Mouse (Mus musculus) intestine, postnatal 0 days (tissue): ENCODE results near the gene Bcas3. TPM values are rescaled to one million over a fixed set of nuclear protein-coding genes. Genes with fewer than 3 reads are reported as not detected.

Source experiments
- ATAC-seq: fragments of 200-750 bp; cut with Nextera tagmentation; 2 replicates; pipeline ENCODE4 v1.8.0; 2017; ENCODE audit warnings: mild to moderate bottlenecking, moderate TSS enrichment, moderate library complexity
- H3K27ac ChIP-seq: fragments of 300-500 bp; sonication (generic); 2 replicates; pipeline ENCODE4 v1.5.1; 2014; ENCODE audit warnings: mild to moderate bottlenecking, low read depth, low read length, moderate library complexity
- H3K27me3 ChIP-seq: fragments of 300-500 bp; sonication (generic); replicated peaks from 2 replicates; pipeline ENCODE4 v1.6.1; 2014; ENCODE audit warnings: low read length, mixed read lengths; ENCODE audit not compliant: control insufficient read depth, insufficient read depth
- H3K36me3 ChIP-seq: fragments of 300-500 bp; sonication (generic); 2 replicates; pipeline ENCODE4 v1.6.1; 2014; ENCODE audit warnings: mild to moderate bottlenecking, moderate library complexity; ENCODE audit not compliant: control insufficient read depth, insufficient read depth
- H3K4me1 ChIP-seq: fragments of 300-500 bp; sonication (generic); replicated peaks from 2 replicates; pipeline ENCODE4 v1.6.1; 2014; ENCODE audit warnings: antibody characterized with exemption, low read length, mixed read lengths; ENCODE audit not compliant: control insufficient read depth, insufficient read depth
- H3K4me2 ChIP-seq: fragments of 300-500 bp; sonication (generic); replicated peaks from 2 replicates; pipeline ENCODE4 v1.6.1; 2014; ENCODE audit warnings: low read depth, mild to moderate bottlenecking, moderate library complexity
- H3K4me3 ChIP-seq: fragments of 300-500 bp; sonication (generic); 2 replicates; pipeline ENCODE4 v1.5.1; 2014; ENCODE audit warnings: low read depth, low read length
- H3K9ac ChIP-seq: fragments of 300-500 bp; sonication (generic); 2 replicates; pipeline ENCODE4 v1.6.1; 2014; ENCODE audit warnings: mild to moderate bottlenecking, low read depth, low read length
- H3K9me3 ChIP-seq: fragments of 300-500 bp; sonication (generic); 2 replicates; pipeline ENCODE4 v1.6.1; 2016; ENCODE audit warnings: mixed run types; ENCODE audit not compliant: control insufficient read depth
- CTCF ChIP-seq: sonication (generic); IDR thresholded peaks from 2 replicates; pipeline ENCODE4 v1.5.1; 2016; ENCODE audit warnings: low read depth, mild to moderate bottlenecking, control low read depth, antibody characterized with exemption, moderate library complexity
- WGBS: fragments of 180-500 bp; shearing (Covaris S2); extraction: QIAGEN DNeasy Blood & Tissue Kit; methylation state at CpG from one replicate; pipeline ENCODE4 v1.1.7; 2014; 5-methylcytosine and 5-hydroxymethylcytosine counted together
- polyA plus RNA-seq: library from polyadenylated mRNA; unstranded; fragments of >200 nt; fragmentation: Nextera tagmentation; extraction: Ambion mirVana; gene quantifications from 2 replicates; pipeline ENCODE4 v1.2.1, GENCODE M21; 2015

The Bcas3 gene
- polyA plus RNA-seq, 1 experiment from 2014 or later, result 17.2 TPM

DNA sequence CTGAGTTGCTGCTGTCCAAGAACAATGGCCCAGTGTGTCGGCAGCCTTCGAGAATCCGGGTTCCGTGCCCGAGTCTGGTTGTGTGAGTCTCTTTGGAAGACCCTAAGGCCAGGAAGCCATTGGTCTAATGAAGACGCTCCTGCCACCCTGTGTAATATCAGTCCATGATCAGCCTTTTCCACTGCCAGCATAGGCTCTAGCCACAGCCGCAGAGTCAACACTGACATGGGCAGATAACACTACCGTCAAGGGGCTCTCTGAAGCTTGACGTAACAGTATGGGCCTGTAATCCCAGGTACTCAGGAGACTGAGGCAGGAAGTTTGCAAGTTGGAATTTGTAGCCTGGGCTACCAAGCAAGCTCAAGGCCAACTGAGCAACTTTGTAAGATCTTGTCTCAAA, 405.9 kb downstream of the Bcas3 start:
- no peak for TF ChIP-seq CTCF

DNA sequence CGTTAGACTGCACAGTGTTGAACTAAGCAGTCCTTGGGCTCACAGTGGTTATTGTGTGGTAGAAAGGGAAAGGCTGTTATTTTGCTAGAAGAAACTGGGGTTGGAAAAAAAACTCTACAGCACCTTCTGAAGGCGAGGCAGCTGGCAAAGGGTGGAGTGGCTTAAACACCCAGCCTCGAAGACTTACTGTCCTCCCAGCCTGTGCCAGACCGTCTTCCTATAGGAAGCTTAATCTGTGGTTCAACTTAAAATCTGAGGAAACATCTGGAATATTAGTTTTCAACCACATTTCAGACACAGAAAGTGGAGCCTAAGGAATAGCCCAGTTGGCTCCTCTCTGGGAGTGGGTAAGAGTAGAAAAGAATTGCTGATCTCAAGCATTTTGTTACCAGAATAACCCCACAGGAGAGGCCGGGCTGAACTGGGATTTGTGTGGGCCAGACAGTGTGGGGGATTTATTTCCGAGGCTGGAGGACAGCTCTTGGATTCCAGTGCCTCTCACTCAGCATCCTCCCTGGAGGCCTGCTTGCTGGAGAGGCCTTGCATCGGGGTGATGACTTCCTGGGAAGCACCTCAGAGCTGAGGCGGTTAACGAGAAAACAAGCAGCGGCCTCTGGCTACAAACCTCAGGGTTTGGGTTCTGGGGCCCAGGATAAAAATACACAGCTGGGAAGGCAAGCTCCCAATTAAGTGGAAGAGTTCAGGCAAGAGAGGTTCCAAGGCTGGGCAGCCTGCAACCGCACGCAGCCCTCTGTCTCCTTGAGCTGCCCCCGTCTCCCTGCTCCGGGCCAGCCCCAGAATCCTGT, 406.9 kb downstream of the Bcas3 start:
- Histone ChIP-seq H3K4me3 (no peak overlapping the region), H3K27ac (no peak overlapping the region), H3K4me1 (no peaks in the 10 kb centered on the region), H3K4me2 (no peak overlapping the region), H3K9ac (no peak overlapping the region), H3K36me3 (no peaks in the 10 kb centered on the region), H3K27me3 (0 out of 2 replicates have a peak, but pooled peaks cover 4% of the 10 kb centered on the region), H3K9me3 (no peaks in the 10 kb centered on the region)
- no peak for ATAC-seq
- WGBS, result 72% methylated on average over 14 of the region's 14 CpGs
- no peak for TF ChIP-seq CTCF

More for the DNA sequence above, 405.9 kb downstream of the Bcas3 start:
- H3K36me3 ChIP-seq, result no peaks in the 10 kb centered on the region
- H3K4me2 ChIP-seq, result no peak overlapping the region
- 0 out of 2 replicates have a peak, but pooled peaks cover 4% of the 10 kb centered on the region for H3K27me3 ChIP-seq
- 86% methylated on average over 9 of the region's 9 CpGs for WGBS
- no peaks in the 10 kb centered on the region for H3K9me3 ChIP-seq
- H3K4me3 ChIP-seq, result no peak overlapping the region
- ATAC-seq, result no peak
- no peaks in the 10 kb centered on the region for H3K4me1 ChIP-seq
- H3K9ac ChIP-seq, result no peak overlapping the region
- H3K27ac ChIP-seq, result no peak overlapping the region

DNA sequence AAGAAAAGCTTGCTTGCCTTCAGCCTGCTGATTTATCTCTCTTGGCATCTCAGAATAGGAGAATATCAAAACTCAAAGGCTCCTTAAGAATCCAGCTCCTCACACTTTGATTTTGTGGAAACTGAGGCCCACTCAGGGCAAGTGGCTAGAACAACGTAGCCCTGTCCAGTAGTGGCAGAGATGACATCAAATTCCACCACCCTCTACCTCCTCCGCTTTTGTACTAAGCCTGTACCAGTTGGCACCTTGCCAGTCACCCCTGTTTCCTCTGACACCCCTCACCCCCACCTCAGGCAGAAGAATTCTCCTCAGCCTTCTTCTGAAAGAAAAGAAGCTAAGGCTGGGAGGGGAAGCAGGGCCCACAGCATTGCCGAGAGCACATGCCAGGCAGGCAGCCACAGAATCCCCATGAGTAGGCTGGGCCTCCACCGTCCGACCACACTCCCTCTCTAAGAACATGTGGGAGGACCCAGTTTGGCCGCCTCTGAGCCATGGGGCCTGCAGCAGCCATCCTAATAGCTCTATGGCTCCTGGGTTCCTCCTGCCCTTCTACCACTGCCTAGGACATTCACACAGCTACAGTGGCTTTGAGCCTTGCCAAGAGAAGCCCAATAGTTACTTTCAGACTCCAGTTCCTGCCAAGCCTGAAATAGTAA, 407.6 kb downstream of the Bcas3 start:
- Histone ChIP-seq H3K4me3 (no peak overlapping the region), H3K27ac (no peak overlapping the region), H3K4me2 (no peak overlapping the region), H3K36me3 (no peaks in the 10 kb centered on the region), H3K4me1 (no peaks in the 10 kb centered on the region), H3K9me3 (no peaks in the 10 kb centered on the region), H3K9ac (no peak overlapping the region), H3K27me3 (0 out of 2 replicates have a peak, but pooled peaks cover 4% of the 10 kb centered on the region)
- 54% methylated on average over 6 of the region's 6 CpGs for WGBS
- no peak for ATAC-seq
- no peak for TF ChIP-seq CTCF

DNA sequence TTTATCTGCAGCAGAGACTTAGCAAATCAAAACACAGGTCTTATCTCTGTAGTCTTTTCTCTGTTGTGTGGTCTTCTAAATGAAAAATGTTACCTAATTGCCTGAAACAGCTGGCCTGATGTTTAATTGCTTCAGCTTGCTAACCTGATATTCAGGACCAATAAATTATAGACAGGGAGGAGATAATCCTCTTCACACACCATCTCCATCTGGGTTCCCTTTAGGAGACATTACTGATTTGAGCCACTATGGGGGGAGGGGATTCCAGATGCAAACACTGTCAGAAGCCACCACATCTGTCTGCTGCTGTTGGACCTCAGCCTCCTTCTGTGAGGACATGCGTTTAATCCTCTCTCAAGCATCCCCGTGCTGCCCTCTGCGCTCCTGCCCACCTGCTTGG, 408.2 kb downstream of the Bcas3 start:
- no peaks in the 10 kb centered on the region for H3K36me3 ChIP-seq
- no peak for TF ChIP-seq CTCF
- no peak overlapping the region for H3K4me2 ChIP-seq
- H3K9me3 ChIP-seq, result no peaks in the 10 kb centered on the region
- 84% methylated on average over 3 of the region's 3 CpGs for WGBS
- 0 out of 2 replicates have a peak, but pooled peaks cover under 1% of the 10 kb centered on the region for H3K27me3 ChIP-seq
- H3K9ac ChIP-seq, result no peak overlapping the region
- no peak for ATAC-seq
- no peak overlapping the region for H3K27ac ChIP-seq
- no peaks in the 10 kb centered on the region for H3K4me1 ChIP-seq
- no peak overlapping the region for H3K4me3 ChIP-seq

DNA sequence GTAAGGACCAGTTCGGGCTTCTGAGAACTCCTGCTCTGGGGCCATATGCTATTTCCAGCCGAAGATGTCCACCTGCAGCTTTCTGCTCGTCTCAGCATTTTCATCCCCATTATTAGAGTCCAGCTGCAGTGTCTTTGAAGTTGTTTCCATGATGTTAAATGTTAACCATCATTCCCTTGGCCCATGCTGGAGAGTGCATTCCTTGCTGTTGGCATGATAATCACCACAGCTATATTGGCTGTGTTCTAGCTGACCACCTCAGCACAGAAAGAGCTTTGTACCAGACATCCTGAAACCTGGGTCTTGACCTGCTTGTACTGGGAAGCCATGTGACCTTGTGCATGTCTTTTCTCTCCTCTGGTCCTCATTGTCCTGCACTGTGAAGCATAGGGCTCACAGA, 410.7 kb downstream of the Bcas3 start:
- H3K27ac ChIP-seq, result no peak overlapping the region
- no peaks in the 10 kb centered on the region for H3K4me1 ChIP-seq
- 79% methylated on average over 3 of the region's 3 CpGs for WGBS
- H3K4me3 ChIP-seq, result no peak overlapping the region
- no peak for TF ChIP-seq CTCF
- no peaks in the 10 kb centered on the region for H3K36me3 ChIP-seq
- no peaks in the 10 kb centered on the region for H3K27me3 ChIP-seq
- no peak overlapping the region for H3K9ac ChIP-seq
- no peak for ATAC-seq
- no peak overlapping the region for H3K4me2 ChIP-seq
- H3K9me3 ChIP-seq, result no peaks in the 10 kb centered on the region

DNA sequence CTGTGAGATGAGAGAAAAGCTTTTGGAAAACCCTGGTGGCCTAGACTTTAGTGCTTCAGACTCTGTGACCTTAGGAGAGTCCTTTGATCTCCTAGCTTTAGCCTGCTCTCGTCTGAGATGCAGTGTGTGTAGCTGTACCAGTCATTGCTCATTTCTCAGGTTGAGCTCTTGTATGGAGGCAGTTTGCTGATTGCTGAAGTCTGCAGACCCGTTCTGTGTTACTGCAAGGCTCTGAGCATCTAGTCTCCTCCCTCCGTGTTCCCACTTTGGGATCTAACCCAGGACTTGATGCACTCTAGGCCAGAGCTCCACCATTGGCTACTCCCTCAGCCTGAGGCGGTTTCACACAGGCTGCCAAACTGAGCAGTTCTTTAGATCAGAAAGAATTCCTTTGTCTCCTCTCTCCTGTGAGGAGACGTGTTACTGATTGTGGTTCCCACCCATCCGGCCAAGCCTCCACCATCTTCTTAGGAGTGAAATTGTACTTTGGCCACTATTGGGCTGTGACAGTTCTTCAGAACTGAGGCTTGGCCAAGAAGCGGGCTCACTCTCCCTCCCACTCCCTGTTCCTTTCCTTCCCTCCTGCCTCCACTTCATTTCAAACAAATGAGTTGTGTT, 413.2 kb downstream of the Bcas3 start:
- no peak for ATAC-seq
- no peak overlapping the region for H3K9ac ChIP-seq
- 48% methylated on average over 7 of the region's 7 CpGs for WGBS
- no peaks in the 10 kb centered on the region for H3K36me3 ChIP-seq
- H3K4me3 ChIP-seq, result no peak overlapping the region
- H3K27me3 ChIP-seq, result no peaks in the 10 kb centered on the region
- H3K27ac ChIP-seq, result no peak overlapping the region
- TF ChIP-seq CTCF, result no peak
- H3K4me2 ChIP-seq, result no peak overlapping the region
- H3K4me1 ChIP-seq, result no peaks in the 10 kb centered on the region
- no peaks in the 10 kb centered on the region for H3K9me3 ChIP-seq
